Mouse (Mus musculus) embryonic fibroblast, embryonic 13.5 days (primary cell): ENCODE results near the gene Teddm1a.

Source experiments
- CTCF ChIP-seq: IDR thresholded peaks from 2 replicates; pipeline ENCODE4 v1.5.1; 2011; ENCODE audit warnings: mild to moderate bottlenecking, control low read depth, low read length, moderate library complexity, borderline replicate concordance; ENCODE audit not compliant: insufficient read depth
- POLR2A ChIP-seq: IDR thresholded peaks from 2 replicates; pipeline ENCODE4 v1.6.1; 2011; ENCODE audit warnings: low read depth, mild to moderate bottlenecking, control low read depth, low read length, moderate library complexity

GRCm38 (mm10) chr1:153905884-153906283, 14.3 kb downstream of the Teddm1a start:
- TF ChIP-seq CTCF (no peak), POLR2A (no peak)
